Mouse (Mus musculus) left cerebral cortex, postnatal 25 days (tissue): ENCODE data around the gene Stam. TPM values are rescaled to one million over a fixed set of nuclear protein-coding genes. Genes with fewer than 3 reads are reported as not detected.

Source experiments
- DNase-seq, 2 experiments: peaks; one replicate each; pipeline ENCODE4 v3.0.0; 2022; ENCODE audit warnings: low spot score in 2 of 2, mixed read lengths in 1 of 2
- intact Hi-C: fragments of 180-260 bp; cut with DNase I; formaldehyde crosslinking; loops from one replicate; pipeline ENCODE4 v1.15.1; 2025
- total RNA-seq, 2 experiments: library from RNA; stranded (reverse); gene quantifications; 2 replicates each; pipeline ENCODE4 v1.2.3; 2021

Stam gene
- total RNA-seq, 2 experiments from 2014 or later: 99.1 to 99.4 TPM

DNA sequence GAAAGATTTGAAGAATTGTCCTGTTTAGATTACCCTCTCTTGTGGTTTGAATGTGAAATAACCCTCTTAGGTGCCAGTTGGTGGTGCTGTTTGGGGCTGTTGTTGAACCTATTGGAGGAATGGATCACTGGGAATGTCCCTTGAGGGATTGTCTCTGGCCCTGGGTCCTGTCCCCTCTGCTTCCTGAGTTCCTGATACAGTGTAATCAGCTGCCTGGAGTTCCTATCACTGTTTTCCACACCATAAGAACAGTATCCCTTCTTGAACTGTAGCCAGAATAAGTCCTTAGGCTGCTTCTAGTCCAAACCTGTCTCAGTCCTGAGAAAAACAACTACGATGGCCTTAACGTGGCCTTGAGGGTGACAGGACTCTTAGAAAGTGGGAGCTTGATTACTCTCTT is 28.7 kb downstream of the Stam start:
- no peak for DNase-seq
- intact Hi-C loops: no loop called here

DNA sequence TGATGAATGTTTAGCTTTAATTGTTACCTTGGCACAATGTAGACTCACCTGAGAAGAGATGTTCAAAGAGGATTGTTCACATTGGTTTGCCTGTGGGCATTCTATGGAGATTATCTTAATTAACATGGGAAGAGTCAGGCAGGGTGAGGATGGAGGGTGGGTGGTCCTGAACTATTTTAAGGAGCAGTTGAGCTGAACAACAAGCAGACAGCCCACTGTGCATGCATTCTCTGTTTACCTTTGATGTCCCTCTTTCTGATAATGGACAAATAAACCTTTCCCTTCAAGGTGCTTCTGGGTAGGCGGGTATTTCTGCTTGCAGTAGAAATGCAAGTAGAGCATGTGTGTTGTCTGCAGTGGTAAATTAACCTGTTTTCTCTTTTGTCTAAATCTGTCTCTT is 30.0 kb downstream of the Stam start:
- no peak for DNase-seq
- intact Hi-C loops: no loop called here

DNA sequence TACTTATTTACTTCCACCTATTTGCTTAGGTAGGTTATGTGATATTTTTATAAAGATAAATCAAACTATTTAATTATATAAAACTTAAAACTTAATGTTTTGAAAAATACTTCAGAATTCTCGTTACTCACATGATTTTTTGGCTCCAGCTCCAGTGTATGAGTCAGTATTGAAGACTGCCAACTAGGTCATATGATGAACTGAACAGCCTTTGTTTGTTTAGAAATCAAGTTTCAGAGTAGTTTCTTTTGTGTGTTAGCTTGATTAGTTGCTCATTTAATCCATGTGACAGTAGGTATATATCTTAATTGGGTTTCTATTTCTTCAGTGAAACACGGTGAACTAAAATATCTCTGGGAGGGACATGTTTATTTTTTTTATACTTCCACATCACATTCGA is 33.8 kb downstream of the Stam start:
- intact Hi-C loops: no loop called here
- DNase-seq: no peak

DNA sequence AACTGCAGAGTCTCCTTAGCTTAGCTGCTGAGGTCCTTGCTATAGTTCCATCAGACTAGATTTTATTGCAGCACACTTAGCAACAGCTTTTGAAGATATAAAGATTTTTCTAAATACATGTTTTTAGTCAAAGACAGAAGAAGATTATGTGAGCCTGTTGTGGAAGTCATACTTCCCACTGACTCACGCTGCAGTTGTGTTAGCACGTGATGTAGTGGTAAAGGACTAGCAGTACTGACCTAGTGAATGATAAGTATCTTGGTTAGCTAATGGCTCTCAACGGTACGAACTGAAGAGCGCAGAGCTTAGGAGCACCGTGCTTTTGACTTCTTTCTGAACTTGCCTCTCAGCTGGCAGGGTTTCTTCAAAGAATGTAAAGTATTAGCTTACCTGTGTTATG is 52.5 kb downstream of the Stam start:
- intact Hi-C loops: no loop called here
- no peak for DNase-seq

DNA sequence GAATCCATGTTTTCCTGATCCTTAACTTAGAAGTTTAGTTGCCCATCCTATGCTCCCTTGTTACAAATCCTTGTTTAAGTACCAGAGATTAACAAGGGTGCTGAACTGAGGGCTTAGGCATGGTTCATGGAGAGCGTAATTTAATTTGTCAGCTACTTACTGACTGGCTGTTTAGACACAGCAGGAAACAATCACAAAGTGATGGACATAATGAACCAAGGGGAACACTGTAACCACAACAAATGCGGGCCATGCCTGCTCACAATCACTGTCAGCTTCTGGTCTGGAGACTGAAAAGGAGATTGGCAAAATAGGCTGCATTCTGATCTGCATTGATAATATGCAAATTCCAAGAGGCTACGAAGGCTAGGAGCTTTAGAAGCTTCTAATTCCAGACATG is 53.7 kb downstream of the Stam start:
- intact Hi-C loops: no loop called here
- DNase-seq: no peak

DNA sequence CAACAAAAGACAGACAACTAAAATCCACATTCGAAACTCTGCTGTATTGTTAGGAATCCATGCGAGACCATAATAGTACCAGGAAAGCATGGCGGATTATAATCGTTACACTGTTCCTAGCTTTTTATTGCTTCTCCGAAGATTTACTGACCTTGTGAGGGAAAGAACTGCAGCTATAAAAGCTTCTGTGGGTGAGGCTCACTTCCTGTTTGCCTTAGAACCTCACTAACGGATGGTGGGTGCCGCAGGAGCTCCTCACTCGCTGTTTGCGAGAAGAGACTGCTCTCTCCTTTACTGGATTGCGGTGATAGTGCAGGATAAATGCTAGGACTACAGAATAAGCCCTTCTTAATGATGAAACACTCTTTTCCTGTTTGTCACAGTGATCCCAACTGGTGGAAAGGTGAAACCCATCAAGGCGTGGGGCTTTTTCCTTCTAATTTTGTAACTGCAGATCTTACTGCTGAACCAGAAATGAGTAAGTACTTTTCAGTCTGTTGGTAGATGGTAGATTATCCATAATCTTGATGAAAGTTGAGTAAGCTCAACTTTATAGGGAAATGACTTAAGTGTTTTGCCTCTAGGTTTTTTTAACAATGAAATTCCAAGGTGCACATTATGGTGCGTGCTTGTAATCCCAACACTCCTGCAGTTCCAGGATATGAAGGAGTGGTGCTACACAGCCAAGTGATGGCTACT is 56.9 kb downstream of the Stam start:
- peak in 1 of 2 experiments; percentile 0 for DNase-seq

DNA sequence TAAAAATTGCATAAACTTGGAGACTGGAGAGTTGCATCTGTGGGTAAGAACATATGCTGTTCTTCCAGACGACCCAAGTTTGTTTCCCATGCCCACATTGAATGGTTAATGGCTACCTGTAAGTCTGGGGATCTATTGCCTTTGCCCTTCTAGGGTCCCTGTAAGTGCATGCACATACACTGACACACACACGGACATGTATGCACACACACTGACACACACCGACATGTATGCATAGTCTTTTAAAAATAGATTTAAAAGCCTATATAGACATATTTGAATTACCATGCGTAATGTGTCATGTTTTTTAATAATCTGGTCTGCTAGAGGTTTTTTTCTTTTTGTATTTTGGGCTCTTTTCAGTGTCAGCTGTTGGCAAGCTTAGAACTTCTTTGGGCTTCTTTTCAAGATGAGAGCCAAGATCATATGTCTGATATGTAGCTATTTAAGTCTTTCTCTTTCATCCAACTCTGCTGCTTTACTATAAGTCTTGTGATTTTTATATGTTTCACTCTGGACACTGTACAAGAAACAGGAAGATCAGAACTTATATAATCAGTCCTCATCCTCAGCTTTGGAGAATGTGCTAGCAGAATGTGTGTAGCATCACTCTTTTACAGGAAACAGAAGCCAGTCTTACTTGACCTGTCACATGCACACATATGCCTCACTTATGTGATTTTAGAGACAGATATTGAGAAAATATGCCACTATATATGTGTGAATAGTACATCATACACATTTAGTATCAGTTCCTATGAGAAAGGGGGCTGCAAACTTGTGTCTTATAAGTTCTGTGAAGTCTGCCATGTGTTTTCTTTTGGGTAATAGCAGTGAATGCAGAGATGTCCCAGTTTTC is 58.8 kb downstream of the Stam start:
- intact Hi-C loops: no loop called here
- peak in 1 of 2 experiments; percentile 24 for DNase-seq

More for the DNA sequence above, 56.9 kb downstream of the Stam start:
- intact Hi-C loops: no loop called here

DNA sequence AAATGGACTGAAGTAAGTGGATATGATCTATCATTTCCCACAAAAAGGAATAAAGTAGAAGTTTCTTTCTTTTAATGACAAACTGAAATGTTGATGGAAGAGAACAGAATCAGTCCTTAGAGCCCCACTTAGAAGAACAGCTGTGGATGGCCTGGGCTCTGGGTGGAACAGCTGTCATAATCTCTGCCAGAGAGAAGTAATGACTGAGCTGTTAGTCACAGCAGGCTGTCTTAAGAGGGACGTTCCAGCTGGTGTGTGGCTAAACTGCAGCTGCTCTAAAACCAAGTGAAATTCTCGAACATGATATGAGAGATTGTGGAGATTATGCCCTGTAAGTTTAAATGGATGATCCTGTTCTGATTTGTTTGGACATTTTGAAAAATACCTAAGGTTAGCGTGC is 63.0 kb downstream of the Stam start:
- intact Hi-C loops: no loop called here
- DNase-seq: peak in 1 of 2 experiments; percentile 33

DNA sequence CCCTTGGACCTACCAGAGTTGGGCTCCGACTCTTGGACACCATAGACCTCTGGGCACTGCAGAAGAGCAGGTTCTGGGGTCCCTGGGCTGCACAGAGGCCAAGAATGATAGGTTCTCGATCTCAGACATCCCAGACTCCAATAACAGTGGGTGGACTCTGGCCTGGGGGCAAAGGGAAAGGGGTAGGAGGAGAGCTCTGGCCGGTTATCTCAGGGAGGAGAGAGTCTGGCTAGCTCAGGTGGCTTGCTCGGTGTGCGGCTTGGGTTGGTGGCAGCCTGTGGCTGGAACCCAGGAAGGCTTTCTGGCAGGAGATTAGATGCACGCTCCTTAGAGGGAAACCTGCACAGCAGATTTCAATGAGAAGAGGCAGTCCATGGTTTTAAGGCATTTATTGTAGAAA is 65.7 kb downstream of the Stam start:
- intact Hi-C loops: no loop called here
- no peak for DNase-seq

DNA sequence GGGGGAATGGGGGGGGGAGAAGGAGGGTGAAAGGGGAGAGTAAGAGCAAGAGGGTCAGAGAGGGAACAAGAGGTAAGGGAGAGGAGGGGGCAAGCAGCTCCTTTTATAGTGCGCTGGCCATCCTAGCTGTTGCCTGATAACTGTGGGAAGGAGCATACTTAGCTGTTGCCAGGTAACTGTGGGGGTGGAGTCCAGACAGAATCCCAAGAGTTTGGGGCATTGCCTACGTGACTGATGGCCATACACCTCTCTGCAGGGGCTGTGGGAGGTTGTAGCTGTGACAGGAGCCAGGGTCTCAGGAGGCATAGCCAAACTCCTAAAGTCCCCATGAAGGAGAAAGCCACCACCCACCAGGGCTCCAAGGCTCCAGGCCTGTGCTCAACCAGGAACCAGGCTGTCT is 66.1 kb downstream of the Stam start:
- intact Hi-C loops: no loop called here
- DNase-seq: no peak

DNA sequence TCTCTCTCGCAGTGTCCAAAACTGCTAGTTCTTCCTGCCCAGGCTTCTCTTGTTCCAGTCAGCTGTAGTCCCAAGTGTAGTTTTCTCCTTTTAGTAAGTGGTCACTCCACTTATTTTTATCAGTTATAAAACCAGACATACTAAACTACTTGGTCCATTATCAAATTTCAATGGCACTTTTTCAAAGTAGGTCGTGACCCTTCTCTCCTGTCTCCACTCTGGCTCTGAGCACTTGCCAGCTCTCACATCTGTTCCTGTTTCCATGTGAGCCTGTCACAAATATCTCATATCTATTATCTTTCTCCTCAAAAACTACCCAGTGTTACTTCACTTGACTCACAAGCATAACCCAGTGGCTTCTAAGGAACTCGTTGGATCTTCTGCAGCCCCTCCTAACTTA is 71.4 kb downstream of the Stam start:
- intact Hi-C loops: no loop called here
- DNase-seq: no peak

DNA sequence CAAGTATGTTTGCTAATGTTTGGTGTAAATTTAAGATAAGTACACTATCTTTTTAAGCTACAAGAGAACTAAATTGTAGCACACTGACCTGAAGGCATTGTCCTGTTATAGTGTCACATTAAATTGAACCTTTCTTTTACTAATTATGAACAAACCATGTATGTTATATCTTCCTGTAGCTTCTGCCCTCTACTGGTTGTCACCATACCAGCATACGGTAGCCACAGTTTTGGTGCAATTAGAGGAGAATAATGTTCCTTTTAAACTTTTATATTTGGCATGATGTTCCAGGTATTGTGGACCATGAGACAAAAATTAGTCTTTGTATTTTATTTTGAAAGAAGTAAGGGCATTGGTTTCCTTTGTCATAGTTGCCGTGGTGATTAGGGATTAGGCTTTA is 73.0 kb downstream of the Stam start:
- intact Hi-C loops: no loop called here
- DNase-seq: peak in 1 of 2 experiments; percentile 39

DNA sequence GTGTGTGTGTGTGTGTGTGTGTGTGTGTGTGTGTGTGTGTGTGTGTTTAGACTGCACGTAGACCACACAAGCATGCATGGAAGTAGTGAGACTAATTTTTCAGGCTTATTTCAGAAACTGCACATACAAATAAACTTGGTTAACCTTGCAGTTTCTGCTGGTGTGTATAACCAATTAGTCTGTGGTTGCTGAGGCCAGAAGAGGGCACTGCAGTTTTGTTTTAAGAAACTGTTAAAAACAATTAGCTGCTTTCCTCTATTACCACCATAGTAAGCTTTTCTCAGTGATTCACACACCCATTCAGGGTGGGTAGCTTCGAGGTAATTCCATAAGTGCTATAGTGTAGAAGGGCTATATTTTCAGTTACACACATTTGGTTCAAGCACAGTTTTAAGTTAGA is 76.9 kb downstream of the Stam start:
- DNase-seq: no peak
- intact Hi-C loops: loop anchor here (5.0 kb wide), 1 partner anchor 104 kb away; no protein-coding TSS in a partner anchor

DNA sequence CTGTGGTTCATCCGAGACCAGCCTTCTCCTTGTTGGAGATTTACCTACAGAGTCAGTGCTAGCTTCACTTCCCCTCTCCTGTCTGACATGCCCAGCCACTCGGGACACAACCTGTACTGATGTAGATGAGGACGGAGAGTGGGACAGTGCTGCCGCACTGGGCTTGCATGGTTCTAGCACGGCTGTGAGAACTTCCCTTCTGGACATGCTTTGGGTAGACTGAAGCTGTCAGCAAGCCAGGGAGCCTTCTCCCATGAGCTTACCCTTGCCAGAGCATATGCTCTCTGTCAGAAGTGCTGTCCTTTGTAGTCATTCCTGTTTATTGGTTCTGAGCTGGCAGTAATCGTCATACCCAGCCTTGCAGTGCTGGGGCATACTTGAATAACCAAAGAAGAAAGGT is 78.0 kb downstream of the Stam start:
- no peak for DNase-seq
- intact Hi-C loops: loop anchor here (5.0 kb wide), 1 partner anchor 105 kb away; no protein-coding TSS in a partner anchor

DNA sequence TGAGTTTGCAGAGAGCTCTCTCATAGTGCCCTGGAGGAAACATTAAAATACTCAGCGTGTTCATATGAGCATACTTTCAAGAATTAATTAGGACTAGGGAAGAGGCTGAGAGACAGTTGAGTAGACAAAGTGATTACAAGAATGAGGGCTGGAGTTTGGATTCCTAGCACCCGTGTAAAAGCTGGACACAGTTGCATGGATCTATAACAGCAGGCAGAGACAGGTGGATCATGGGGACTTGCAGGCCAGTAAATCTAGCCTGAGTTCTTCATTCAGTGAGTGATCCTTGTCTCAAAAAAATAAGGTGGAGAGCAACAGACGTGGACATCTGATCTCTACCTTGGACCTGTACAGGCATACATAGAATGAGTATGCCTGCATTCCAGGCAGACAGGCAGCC is 85.1 kb downstream of the Stam start:
- intact Hi-C loops: loop anchor here (5.0 kb wide), 1 partner anchor 543 kb away; no protein-coding TSS in a partner anchor
- no peak for DNase-seq

DNA sequence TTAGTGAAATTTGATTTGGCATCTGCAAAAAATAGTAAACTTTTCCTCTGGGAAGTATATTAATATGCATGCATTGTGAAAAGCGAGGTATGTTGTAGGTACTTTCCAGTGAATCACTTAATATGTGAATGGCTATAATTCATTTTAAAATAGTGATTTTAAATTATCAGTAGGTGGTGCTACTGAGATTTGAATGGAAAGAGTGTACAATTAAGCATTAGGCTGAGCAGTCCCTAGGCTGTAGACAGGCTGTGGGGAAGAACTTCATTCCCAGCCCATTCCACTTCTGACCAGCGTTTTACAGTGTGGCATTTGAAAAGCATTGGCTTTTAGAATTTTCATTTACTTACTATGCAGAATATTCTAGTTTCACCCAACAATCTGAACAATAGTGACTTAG is 85.9 kb downstream of the Stam start:
- DNase-seq: no peak
- intact Hi-C loops: loop anchor here (5.0 kb wide), 2 partner anchors 133 to 543 kb away; no protein-coding TSS in a partner anchor

DNA sequence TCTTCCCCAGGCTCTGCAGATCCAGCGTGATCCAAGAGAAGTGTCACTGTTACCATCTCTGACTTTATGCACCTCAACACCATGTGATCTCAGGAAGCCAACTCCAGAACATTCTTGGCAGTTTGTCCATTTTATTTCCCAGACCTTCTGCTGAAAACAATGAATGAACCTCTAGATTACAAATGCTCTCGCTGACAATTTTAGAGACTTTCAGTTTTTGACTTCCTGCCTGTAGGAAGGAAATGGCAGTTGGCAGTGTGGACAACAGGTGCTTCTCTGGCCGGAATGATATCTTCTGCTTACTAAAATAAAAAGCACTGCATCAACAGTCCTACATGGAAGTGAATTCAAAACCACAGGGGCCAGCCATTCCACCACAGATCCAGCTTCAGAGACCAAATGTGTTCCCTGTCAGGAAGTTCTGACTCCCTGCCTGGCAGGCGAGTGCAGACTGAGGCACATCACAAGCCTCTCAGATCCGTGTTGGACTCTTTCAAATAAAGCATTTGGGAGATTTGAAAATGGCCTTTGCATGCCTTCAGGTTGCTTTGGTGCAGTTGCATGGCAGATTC is 90.6 kb downstream of the Stam start:
- DNase-seq: no peak
- intact Hi-C loops: loop anchor here (5.0 kb wide), 1 partner anchor 128 kb away; no protein-coding TSS in a partner anchor

DNA sequence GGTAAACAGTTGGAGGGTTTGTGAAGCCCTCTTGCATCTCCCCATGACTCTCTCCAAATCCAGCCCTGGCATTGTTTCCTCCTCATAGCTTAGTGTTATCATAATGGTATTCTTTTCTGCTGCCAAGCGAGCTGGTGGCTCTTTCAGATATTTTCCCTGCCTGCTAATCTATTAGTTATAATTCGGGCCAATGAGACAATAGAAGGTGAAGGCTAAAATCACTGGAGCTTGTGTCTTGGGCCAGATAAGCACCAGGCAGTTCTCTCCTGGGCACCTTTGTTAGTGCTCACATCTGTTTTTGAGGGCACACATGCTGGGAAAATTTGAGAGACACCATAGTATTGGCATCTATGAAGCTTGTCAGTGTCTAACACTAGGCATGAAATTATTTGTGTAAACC is 91.2 kb downstream of the Stam start:
- no peak for DNase-seq
- intact Hi-C loops: no loop called here

DNA sequence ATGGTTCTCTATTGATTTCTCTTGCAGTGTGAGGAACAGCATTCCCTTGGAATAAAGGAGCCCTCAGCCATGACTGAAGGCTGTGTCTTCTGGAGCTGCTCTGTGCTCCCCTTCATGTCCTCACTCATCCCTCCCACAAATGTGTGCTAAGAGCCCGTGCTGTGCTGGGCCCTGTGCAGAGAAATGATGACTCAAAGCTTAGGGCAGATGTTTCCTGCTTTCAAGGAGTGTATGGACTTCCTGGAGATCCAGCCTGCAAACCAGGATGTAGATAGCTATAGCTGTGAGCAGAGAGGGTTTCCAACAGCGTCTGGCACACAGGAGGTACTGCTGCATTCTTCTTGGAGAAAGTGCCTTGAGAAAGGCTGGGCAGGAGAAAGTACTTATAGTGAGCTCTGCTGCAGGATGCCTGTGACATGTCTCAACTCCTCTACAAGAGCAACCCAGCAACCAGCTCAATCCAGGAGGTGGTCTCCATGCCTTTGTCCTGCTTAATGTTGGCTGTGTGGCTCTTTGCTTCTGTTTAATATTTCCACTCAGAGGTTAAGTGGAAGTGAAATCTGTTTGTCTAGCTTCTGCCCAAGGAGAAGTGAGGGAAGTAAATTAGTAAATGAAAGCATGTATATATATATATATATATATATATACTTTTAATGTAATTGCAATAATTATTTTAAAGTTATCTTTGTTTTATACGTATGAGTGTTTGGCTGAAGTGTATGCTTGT is 91.9 kb downstream of the Stam start:
- peak in 1 of 2 experiments; percentile 50 for DNase-seq
- intact Hi-C loops: no loop called here

DNA sequence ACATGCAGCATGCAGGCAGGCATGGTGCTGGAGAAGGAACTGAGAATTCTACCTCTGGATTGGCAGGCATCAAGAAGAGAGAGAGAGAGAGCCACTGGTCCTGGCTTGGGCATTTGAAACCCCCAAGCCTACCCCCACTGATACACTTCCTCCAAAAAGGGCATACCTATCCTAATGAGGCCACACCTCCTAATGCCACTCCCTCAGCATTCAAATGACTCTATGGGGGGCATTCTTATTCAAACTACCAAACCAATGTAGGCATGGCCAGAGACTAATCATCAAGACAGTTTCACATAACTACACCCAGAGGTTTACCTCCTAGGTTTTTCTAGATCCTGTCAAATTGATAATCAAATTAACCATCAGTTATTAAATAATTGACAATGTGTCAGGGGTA is 93.8 kb downstream of the Stam start:
- intact Hi-C loops: no loop called here
- no peak for DNase-seq
